In genomic region chr17:46728021-46728420, GRCm38 (mm10) we compare ENCODE assay signal across 9 mouse cellular contexts. TPM values are rescaled to one million over a fixed set of nuclear protein-coding genes. Genes with fewer than 3 reads are reported as not detected.
DNase-seq lines count a peak whose midpoint lies in the region; ATAC-seq and TF ChIP-seq lines count a peak whose summit lies in the region.
"Had no signal": no experiment of that assay in that cellular context is flagged by ENCODE, and none has a peak within 500 bp of the region (broad histone marks: within the 10 kb centered on the region; RNA-seq: fewer than 3 reads in every experiment).

No protein-coding gene starts in this region.

- H3K9ac ChIP-seq in lung, embryonic 14.5 days: no peak overlapping the region
- no peak overlapping the region for H3K9ac ChIP-seq in midbrain, embryonic 11.5 days (ENCODE audit: low read length)

- no peak for TF ChIP-seq POLR2A in bone marrow, adult 2 months (IDR thresholded peaks at IDR 0.05; ENCODE audit: borderline replicate concordance, control insufficient read depth, low read depth, low read length)

- ATAC-seq in lung, embryonic 14.5 days (ENCODE audit: insufficient read depth): no peak
- no peak for ATAC-seq in erythroid progenitor cell, adult 5-6 weeks (replicated peaks; ENCODE audit: low FRiP score, poor library complexity, severe bottlenecking)
- ATAC-seq in midbrain, embryonic 11.5 days (ENCODE audit: low FRiP score): no peak

- H3K36me3 ChIP-seq in lung, embryonic 14.5 days (ENCODE audit: insufficient read depth): peaks cover 22% of the 10 kb centered on the region; the same call in 1 of the 2 replicates
- H3K36me3 ChIP-seq in midbrain, embryonic 11.5 days (ENCODE audit: control insufficient read depth, insufficient read depth, low read length): no peaks in the 10 kb centered on the region

- peak; percentile 70 for TF ChIP-seq CTCF in layer of hippocampus, adult 2 months (conservative IDR thresholded peaks at IDR 0.05)
- TF ChIP-seq CTCF in bone marrow, adult 2 months (IDR thresholded peaks at IDR 0.05; ENCODE audit: control insufficient read depth, insufficient read depth, low read length): peak; percentile 37; the same call in 1 of the 2 replicates
- TF ChIP-seq CTCF in lung, embryonic 14.5 days (IDR thresholded peaks at IDR 0.05; ENCODE audit: low read depth): peak; percentile 45

- WGBS in bone marrow, adult 2 months: 56% methylated on average over 6 of the region's 6 CpGs
- 41% methylated on average over 6 of the region's 6 CpGs for WGBS in lung, embryonic 14.5 days
- WGBS in midbrain, embryonic 11.5 days: 40% methylated on average over 6 of the region's 6 CpGs

- H3K4me1 ChIP-seq in bone marrow, adult 2 months (ENCODE audit: control insufficient read depth, insufficient read depth, low read length): no peaks in the 10 kb centered on the region
- no peaks in the 10 kb centered on the region for H3K4me1 ChIP-seq in lung, embryonic 14.5 days (ENCODE audit: insufficient read depth)
- H3K4me1 ChIP-seq in midbrain, embryonic 11.5 days (ENCODE audit: control insufficient read depth, insufficient read depth, low read length): no peaks in the 10 kb centered on the region

- H3K27me3 ChIP-seq in lung, embryonic 14.5 days (ENCODE audit: insufficient read depth, low read length): peaks cover 9% of the 10 kb centered on the region; the same call in 1 of the 2 replicates
- peaks cover 3% of the 10 kb centered on the region for H3K27me3 ChIP-seq in midbrain, embryonic 11.5 days (ENCODE audit: control insufficient read depth, insufficient read depth, low read length)

- H3K9me3 ChIP-seq in lung, embryonic 14.5 days (ENCODE audit: low read depth, low read length): no peaks in the 10 kb centered on the region
- no peaks in the 10 kb centered on the region for H3K9me3 ChIP-seq in midbrain, embryonic 11.5 days (ENCODE audit: control insufficient read depth, low read length)
- H3K9me3 ChIP-seq: midbrain, embryonic 10.5 days had no signal

- no peak overlapping the region for H3K4me2 ChIP-seq in lung, embryonic 14.5 days
- H3K4me2 ChIP-seq in midbrain, embryonic 11.5 days: no peak overlapping the region

- no peak overlapping the region for H3K4me3 ChIP-seq in layer of hippocampus, adult 2 months
- H3K4me3 ChIP-seq in bone marrow, adult 2 months (replicated peaks; ENCODE audit: control insufficient read depth, low read depth, low read length): no peak overlapping the region
- no peak overlapping the region for H3K4me3 ChIP-seq in lung, embryonic 14.5 days (ENCODE audit: low read depth, low read length)
- H3K4me3 ChIP-seq in midbrain, embryonic 11.5 days (ENCODE audit: low read depth, low read length): no peak overlapping the region
- H3K4me3 ChIP-seq: midbrain, embryonic 10.5 days had no signal

- DNase-seq in adrenal gland, postnatal 10 days: peak; percentile 60
- DNase-seq in adrenal gland, postnatal 4 days (ENCODE audit: low spot score in 2 of 2): no peak
- DNase-seq in layer of hippocampus, adult 2 months (ENCODE audit: low spot score in 2 of 2): no peak
- no peak for DNase-seq in layer of hippocampus, postnatal 36 days
- DNase-seq in lung, embryonic 14.5 days: peak; percentile 40
- no peak for DNase-seq in midbrain, embryonic 11.5 days (ENCODE audit: low spot score, missing footprints)

- H3K27ac ChIP-seq in layer of hippocampus, adult 2 months: no peak overlapping the region
- H3K27ac ChIP-seq in bone marrow, adult 2 months (ENCODE audit: control insufficient read depth, insufficient read depth, low read depth, low read length, poor library complexity): no peak overlapping the region
- H3K27ac ChIP-seq in lung, embryonic 14.5 days (ENCODE audit: low read depth): no peak overlapping the region
- no peak overlapping the region for H3K27ac ChIP-seq in midbrain, embryonic 11.5 days (ENCODE audit: low read depth, low read length)
- H3K27ac ChIP-seq: midbrain, embryonic 10.5 days had no signal

RNA-seq across cellular contexts. Expression of gene Gnmt, which starts 0.9 kb away (rescaled TPM):
- 10 to 100 TPM; 18.0 to 54.7 TPM for total RNA-seq in adrenal gland, postnatal 10 days (2021)
- 10 to 100 TPM in 1 of 2 experiments, 1 to 10 TPM in 1; 1.8 to 15.4 TPM for total RNA-seq in adrenal gland, postnatal 4 days (2021)
- 1 to 10 TPM in 1 of 2 experiments, under 1 TPM in 1; 0.90 to 1.2 TPM for total RNA-seq in layer of hippocampus, adult 2 months (2021)
- total RNA-seq in layer of hippocampus, postnatal 36 days (2021): not detected
- 2.9 and 3.0 TPM in 2 replicates for polyA plus RNA-seq in bone marrow, adult 2 months (2011; ENCODE audit: insufficient read depth, insufficient read length, low replicate concordance, missing spikeins)
- 0.77 and 1.5 TPM in 2 replicates for polyA plus RNA-seq in lung, embryonic 14.5 days (2014; fragmentation: Nextera tagmentation; extraction: Ambion mirVana)
- total RNA-seq in erythroid progenitor cell, adult 5-6 weeks (2015; ENCODE audit: low replicate concordance): not detected in 2 replicates
- total RNA-seq in erythroid progenitor cell, adult 5-6 weeks (2017; ENCODE audit: low replicate concordance): not detected in 2 replicates
- 0.37 and 0.82 TPM in 2 replicates for polyA plus RNA-seq in midbrain, embryonic 11.5 days (2014; fragmentation: Nextera tagmentation; extraction: Ambion mirVana)

RNA-seq across cellular contexts. Expression of gene Pex6, which starts 16.8 kb away (rescaled TPM):
- total RNA-seq in adrenal gland, postnatal 10 days (2021): 10 to 100 TPM; 67.8 to 81.8 TPM
- total RNA-seq in adrenal gland, postnatal 4 days (2021): 10 to 100 TPM; 49.1 to 49.4 TPM
- 10 to 100 TPM; 53.6 to 58.4 TPM for total RNA-seq in layer of hippocampus, adult 2 months (2021)
- total RNA-seq in layer of hippocampus, postnatal 36 days (2021): 10 to 100 TPM; 54.6 to 56.6 TPM
- polyA plus RNA-seq in bone marrow, adult 2 months (2011; ENCODE audit: insufficient read depth, insufficient read length, low replicate concordance, missing spikeins): 22.6 and 28.8 TPM in 2 replicates
- polyA plus RNA-seq in lung, embryonic 14.5 days (2014; fragmentation: Nextera tagmentation; extraction: Ambion mirVana): 23.0 and 25.7 TPM in 2 replicates
- 1.1 TPM in 1 of 2 replicates, not detected in the other for total RNA-seq in erythroid progenitor cell, adult 5-6 weeks (2015; ENCODE audit: low replicate concordance)
- 1.8 and 4.2 TPM in 2 replicates for total RNA-seq in erythroid progenitor cell, adult 5-6 weeks (2017; ENCODE audit: low replicate concordance)
- polyA plus RNA-seq in midbrain, embryonic 11.5 days (2014; fragmentation: Nextera tagmentation; extraction: Ambion mirVana): 12.8 and 16.5 TPM in 2 replicates

RNA-seq across cellular contexts. Expression of gene Ppp2r5d, which starts 23.1 kb away (rescaled TPM):
- total RNA-seq in adrenal gland, postnatal 10 days (2021): 10 to 100 TPM; 43.7 to 49.7 TPM
- total RNA-seq in adrenal gland, postnatal 4 days (2021): 10 to 100 TPM; 57.7 to 60.1 TPM
- 10 to 100 TPM; 88.0 to 91.4 TPM for total RNA-seq in layer of hippocampus, adult 2 months (2021)
- 10 to 100 TPM; 86.5 to 91.9 TPM for total RNA-seq in layer of hippocampus, postnatal 36 days (2021)
- polyA plus RNA-seq in bone marrow, adult 2 months (2011; ENCODE audit: insufficient read depth, insufficient read length, low replicate concordance, missing spikeins): 23.7 and 47.1 TPM in 2 replicates
- polyA plus RNA-seq in lung, embryonic 14.5 days (2014; fragmentation: Nextera tagmentation; extraction: Ambion mirVana): 97.6 and 104 TPM in 2 replicates
- 15.1 and 18.4 TPM in 2 replicates for total RNA-seq in erythroid progenitor cell, adult 5-6 weeks (2015; ENCODE audit: low replicate concordance)
- 17.1 and 22.8 TPM in 2 replicates for total RNA-seq in erythroid progenitor cell, adult 5-6 weeks (2017; ENCODE audit: low replicate concordance)
- 106 and 110 TPM in 2 replicates for polyA plus RNA-seq in midbrain, embryonic 11.5 days (2014; fragmentation: Nextera tagmentation; extraction: Ambion mirVana)

RNA-seq across cellular contexts. Expression of gene Cnpy3, which starts 24.0 kb away (rescaled TPM):
- total RNA-seq in adrenal gland, postnatal 10 days (2021): 10 to 100 TPM; 42.2 to 46.5 TPM
- total RNA-seq in adrenal gland, postnatal 4 days (2021): 10 to 100 TPM; 61.5 to 63.3 TPM
- 10 to 100 TPM; 67.9 to 72.4 TPM for total RNA-seq in layer of hippocampus, adult 2 months (2021)
- 10 to 100 TPM; 64.0 to 68.6 TPM for total RNA-seq in layer of hippocampus, postnatal 36 days (2021)
- 25.4 and 46.3 TPM in 2 replicates for polyA plus RNA-seq in bone marrow, adult 2 months (2011; ENCODE audit: insufficient read depth, insufficient read length, low replicate concordance, missing spikeins)
- 77.4 and 79.3 TPM in 2 replicates for polyA plus RNA-seq in lung, embryonic 14.5 days (2014; fragmentation: Nextera tagmentation; extraction: Ambion mirVana)
- total RNA-seq in erythroid progenitor cell, adult 5-6 weeks (2015; ENCODE audit: low replicate concordance): 3.4 and 3.6 TPM in 2 replicates
- total RNA-seq in erythroid progenitor cell, adult 5-6 weeks (2017; ENCODE audit: low replicate concordance): 7.2 and 7.7 TPM in 2 replicates
- 49.8 and 56.3 TPM in 2 replicates for polyA plus RNA-seq in midbrain, embryonic 11.5 days (2014; fragmentation: Nextera tagmentation; extraction: Ambion mirVana)

RNA-seq across cellular contexts. Expression of gene Ptcra, which starts 35.5 kb away (rescaled TPM):
- total RNA-seq in adrenal gland, postnatal 10 days (2021): not detected
- under 1 TPM in 1 of 2 experiments, not detected in 1; 0.22 TPM for total RNA-seq in adrenal gland, postnatal 4 days (2021)
- not detected for total RNA-seq in layer of hippocampus, adult 2 months (2021)
- total RNA-seq in layer of hippocampus, postnatal 36 days (2021): under 1 TPM in 1 of 2 experiments, not detected in 1; 0.30 TPM
- 2.0 TPM in 1 of 2 replicates, not detected in the other for polyA plus RNA-seq in bone marrow, adult 2 months (2011; ENCODE audit: insufficient read depth, insufficient read length, low replicate concordance, missing spikeins)
- 0.24 and 0.37 TPM in 2 replicates for polyA plus RNA-seq in lung, embryonic 14.5 days (2014; fragmentation: Nextera tagmentation; extraction: Ambion mirVana)
- not detected in 2 replicates for total RNA-seq in erythroid progenitor cell, adult 5-6 weeks (2015; ENCODE audit: low replicate concordance)
- total RNA-seq in erythroid progenitor cell, adult 5-6 weeks (2017; ENCODE audit: low replicate concordance): not detected in 2 replicates
- 0.48 and 0.70 TPM in 2 replicates for polyA plus RNA-seq in midbrain, embryonic 11.5 days (2014; fragmentation: Nextera tagmentation; extraction: Ambion mirVana)

Comparison
In these comparisons a context has a peak if more than half of its experiments do, and no peak if none do; other contexts are left out.
1. DNase-seq: peak in adrenal gland, postnatal 10 days (single experiment) and lung, embryonic 14.5 days (single experiment); none in adrenal gland, postnatal 4 days (0 of 2), layer of hippocampus, adult 2 months (0 of 2), layer of hippocampus, postnatal 36 days (0 of 2) and midbrain, embryonic 11.5 days (single experiment).
2. RNA of gene Pex6, which starts 16.8 kb away (total RNA-seq): 67.8 to 81.8 TPM in adrenal gland, postnatal 10 days, 53.6 to 58.4 TPM in layer of hippocampus, adult 2 months, 54.6 to 56.6 TPM in layer of hippocampus, postnatal 36 days and 49.1 to 49.4 TPM in adrenal gland, postnatal 4 days; 1.1 to 4.2 TPM in erythroid progenitor cell, adult 5-6 weeks; every median in the first group is over 4 times any median in the second.
3. Peak in every context shown above with its lines, with median percentiles within 50 percentile points of each other: CTCF ChIP-seq.